Mouse (Mus musculus): ENCODE measurements around the gene Ets1.
A peak's percentile ranks its signal among the peaks of the same experiment; 100 is the strongest.

Ets1 gene

GRCm38 (mm10) chr9:32730656-32731590, 94.9 kb downstream of the Ets1 start:
- peak; percentile 52 to 79 for DNase-seq

- DNase-seq, result no peak
Observed at GRCm38 (mm10) chr9:32731787-32732186, 95.8 kb downstream of the Ets1 start.

- DNase-seq, result no peak
Observed at GRCm38 (mm10) chr9:32735071-32735470, 99.0 kb downstream of the Ets1 start.

- DNase-seq, result no peak
Observed at GRCm38 (mm10) chr9:32736051-32736450, 100.0 kb downstream of the Ets1 start.

GRCm38 (mm10) chr9:32739988-32740387, 104.0 kb downstream of the Ets1 start:
- DNase-seq, result no peak

GRCm38 (mm10) chr9:32740751-32741387, 104.8 kb downstream of the Ets1 start:
- no peak for DNase-seq

DNA sequence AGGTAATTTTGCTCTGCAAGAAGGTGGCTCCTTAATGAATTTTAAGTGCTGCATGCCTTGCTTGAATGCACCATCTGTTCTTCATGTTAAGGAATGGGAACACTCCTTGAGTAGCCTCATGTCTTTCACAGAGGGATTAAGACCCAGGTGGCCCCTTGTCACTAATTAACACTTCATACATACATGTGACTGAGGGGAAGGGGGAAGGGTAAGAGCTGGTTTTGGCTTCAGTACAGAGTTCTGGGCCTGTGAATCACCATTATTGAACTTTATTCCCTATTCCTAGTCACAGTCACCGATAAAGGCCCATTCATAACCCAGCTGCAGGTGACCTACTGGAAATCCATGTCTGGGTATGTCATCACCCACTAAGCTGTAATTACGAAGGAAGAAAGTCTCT, 105.7 kb downstream of the Ets1 start:
- DNase-seq, result no peak

DNA sequence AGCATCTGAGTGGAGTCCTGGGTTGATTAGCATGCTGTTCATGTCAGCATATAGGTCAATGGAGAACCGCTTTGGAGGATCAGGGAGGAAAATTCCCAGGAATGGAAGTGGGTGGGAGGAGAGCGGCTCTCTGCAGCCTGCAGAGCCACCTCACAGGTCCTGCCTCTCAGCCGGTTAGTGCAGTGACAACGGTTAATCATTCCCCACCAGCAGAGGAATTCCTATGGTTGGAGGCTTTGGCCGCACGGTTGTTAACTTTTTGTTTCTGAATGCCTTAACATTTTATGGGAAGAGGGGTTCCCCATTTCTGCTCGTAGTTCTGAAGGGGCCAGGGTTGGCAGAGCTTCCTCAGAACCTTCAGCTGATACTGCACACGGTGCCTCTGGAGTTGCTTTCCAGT, 107.1 kb downstream of the Ets1 start:
- DNase-seq, result no peak

GRCm38 (mm10) chr9:32743642-32744161, 107.7 kb downstream of the Ets1 start:
- DNase-seq, result no peak

DNA sequence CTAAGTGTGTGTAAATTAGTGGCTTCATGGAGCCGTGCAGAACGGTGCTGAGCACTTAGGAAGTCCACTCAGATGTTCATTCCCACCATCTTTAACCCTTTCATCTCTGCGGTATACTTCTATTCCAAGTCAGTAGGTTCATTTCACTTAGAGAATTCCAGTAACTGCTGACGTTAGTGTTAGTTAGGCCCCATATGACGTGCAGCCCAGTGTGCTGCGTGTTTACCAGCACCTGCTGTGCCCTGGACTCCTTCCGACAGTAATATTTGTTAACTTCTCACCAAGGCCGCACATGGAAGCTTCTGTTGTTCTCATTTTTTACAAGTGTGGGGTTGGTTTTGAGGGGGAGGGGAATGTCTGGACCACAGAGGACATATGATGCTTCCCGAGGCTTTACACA, 108.3 kb downstream of the Ets1 start:
- no peak for DNase-seq

DNA sequence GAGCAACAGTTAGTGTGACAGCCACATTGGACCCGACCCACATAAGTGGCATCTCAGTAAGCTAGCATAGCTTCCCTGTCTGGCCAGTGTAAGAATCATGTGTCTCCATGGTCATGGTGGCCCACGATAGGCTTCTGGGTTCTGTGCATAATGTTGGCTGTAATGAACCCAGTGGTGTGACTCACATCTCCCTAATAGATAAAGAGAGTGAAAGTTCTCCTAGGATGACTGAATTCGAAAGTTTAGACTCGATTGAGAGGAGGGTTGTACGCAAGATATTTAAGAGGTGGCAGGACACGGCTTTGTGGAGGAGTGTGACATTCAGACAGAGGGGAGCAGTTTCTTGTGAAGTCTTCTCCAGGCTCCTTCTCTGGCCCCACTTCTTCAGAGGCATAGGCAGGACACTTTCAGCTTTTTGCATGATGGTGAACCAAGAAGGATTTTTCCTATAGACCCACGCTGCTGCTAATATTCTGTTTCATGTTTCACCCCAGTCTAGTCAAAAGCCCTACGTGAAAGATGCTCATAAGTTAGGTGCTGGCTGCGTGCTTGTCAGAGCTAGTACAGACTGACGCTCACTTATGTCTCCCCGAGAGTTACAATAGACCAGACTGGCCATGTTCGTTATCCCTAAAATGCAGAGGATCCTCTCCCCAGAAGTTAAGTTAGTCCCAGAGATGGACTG, 109.2 kb downstream of the Ets1 start:
- DNase-seq, result no peak

DNA sequence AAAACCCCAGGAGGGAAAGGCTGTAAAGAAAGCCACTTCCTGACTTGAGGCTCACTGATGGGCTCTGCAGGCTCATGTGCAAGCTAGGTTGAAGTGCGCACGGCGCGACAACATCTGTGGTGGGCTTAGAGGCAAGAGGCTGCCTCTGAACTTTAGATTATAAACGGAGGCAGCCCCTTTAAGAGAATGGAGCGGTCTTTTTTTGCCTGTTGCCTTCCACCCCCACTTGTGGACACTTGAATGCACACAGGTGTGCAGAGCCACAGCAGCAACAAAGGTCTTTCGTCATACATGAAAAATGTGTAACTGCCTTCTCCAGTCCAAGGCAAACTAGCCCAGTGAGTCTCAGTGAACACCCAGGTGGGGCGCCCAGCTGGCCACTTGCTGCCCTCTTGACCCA, 110.0 kb downstream of the Ets1 start:
- peak; percentile 41 to 63 for DNase-seq

DNA sequence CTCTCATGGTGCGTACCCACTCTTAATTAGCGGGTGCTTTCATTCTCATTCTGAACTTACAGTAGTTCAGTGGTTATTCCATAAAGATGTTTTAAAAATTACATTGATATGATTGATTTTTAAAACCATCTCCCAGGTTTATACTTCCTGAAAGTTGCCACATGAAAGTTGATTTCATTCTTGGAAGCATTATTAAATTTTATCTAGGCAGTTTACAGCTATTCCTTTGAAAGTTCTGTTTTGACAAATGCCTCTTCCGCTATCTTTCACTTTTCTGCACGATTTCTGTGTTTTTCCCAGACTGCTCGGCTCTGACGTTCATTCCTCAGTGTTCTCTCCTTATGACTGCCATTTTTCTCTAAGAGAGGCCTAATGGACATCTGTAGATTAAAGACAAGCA, 110.6 kb downstream of the Ets1 start:
- DNase-seq, result no peak

DNA sequence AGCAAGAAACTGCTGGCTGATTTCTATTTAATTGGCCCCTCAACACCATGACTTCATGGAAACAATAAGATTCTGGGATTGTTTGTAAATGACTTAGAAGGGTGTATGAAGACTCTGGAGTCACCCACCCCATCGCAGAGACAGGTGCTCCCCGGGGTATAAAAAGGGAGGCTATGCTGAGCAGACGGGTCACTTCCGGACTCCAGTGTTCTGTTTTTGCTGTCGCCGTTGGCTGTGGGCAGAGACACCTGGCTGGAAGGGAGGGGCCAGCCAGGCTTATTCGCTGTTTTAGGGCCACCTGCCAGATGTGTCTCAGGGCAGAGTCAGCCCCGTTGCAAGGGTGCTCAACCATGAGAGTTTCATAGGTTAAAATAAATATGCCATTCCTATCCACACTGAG, 111.6 kb downstream of the Ets1 start:
- DNase-seq, result peak; percentile 33 to 41

GRCm38 (mm10) chr9:32748552-32748951, 112.5 kb downstream of the Ets1 start:
- no peak for DNase-seq

GRCm38 (mm10) chr9:32749721-32750480, 113.9 kb downstream of the Ets1 start:
- DNase-seq, result no peak

DNA sequence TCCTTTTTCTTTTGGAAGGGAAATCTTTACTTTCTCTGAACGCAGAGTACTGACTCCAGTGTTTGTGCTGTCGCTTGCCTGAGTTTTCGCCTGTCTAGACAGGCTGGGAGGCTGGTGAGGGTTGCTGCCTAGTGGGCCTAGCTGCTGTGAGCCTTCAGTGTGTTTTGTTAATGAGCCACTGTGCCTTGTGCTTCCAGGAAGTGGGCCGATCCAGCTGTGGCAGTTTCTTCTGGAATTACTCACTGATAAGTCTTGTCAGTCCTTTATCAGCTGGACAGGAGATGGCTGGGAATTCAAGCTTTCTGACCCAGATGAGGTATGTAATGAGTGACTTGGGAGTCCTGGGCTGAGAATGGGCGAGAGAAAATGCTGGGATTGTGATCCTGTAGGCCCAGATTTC, 116.6 kb downstream of the Ets1 start:
- DNase-seq, result no peak

GRCm38 (mm10) chr9:32754311-32754710, 118.3 kb downstream of the Ets1 start:
- DNase-seq, result no peak

DNA sequence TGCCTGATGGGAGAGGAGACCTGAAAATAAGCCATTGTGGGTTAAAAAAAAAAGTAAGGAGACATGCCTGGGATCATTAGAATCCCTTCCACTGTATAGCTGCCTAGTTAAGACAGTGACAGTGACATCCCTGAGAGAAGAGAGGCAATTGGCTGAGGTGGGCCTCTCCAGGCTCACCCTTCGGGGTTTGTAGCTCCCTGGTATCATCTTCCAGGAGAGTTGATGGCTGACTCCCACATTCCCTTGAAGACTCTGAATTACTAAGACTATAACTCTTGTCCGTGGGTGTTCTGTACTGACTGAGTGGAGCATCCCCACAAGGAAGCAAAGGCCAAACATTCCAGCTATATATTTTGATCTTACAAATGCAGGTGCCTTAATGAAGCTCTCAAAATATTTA, 120.0 kb downstream of the Ets1 start:
- no peak for DNase-seq

DNA sequence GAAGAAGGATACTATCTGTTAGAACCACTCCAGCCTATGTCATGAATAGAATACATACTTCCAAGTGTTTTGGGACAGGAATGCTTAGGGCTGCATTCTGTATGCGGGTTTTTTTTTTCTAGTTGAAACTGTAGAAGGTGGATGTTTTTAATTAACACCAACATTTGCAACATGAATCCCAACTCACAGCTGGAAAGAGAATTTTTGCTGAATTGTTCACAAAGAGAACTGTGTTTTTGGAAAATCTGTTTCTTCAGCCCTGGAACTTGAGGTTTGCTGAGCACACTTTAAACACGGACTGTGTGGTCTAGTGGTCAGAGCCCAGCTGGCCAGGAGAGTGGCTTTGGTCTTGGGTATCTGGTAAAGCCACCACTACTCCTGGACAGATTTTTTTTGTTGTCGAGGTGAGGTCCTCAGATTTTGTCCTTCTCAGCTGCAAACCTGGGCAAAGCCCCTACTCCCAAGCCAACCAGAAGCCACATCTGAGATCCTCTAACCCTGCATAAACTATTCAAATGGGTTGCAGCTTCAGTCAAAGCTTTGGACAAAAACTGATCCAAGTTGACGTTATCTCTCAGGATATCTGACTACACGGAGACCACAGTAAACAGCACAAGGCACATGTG, 122.4 kb downstream of the Ets1 start:
- no peak for DNase-seq

DNA sequence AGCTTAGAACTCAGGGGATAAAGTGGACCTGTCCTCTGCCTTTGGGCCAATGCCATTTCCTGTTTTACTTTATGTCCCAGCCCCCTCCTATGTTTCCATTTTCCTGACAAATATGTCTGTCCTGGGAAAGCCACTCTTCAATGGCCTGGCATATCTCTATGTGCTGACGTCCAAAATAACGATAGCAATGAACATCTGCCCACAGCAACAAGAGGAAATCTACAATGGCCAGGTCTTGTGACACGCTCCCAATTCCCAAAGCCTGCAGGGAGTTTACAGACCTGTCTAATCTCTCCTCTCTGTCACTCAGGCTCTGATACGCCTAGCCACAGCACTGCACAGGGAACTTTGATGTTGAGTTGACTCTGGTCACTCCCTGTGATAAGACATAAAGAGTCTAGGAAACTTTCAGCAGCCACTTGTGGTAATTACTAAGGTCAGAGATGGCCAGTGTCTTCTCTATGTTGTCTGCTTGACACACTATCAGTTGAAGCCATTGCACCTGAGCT, 124.7 kb downstream of the Ets1 start:
- no peak for DNase-seq

DNA sequence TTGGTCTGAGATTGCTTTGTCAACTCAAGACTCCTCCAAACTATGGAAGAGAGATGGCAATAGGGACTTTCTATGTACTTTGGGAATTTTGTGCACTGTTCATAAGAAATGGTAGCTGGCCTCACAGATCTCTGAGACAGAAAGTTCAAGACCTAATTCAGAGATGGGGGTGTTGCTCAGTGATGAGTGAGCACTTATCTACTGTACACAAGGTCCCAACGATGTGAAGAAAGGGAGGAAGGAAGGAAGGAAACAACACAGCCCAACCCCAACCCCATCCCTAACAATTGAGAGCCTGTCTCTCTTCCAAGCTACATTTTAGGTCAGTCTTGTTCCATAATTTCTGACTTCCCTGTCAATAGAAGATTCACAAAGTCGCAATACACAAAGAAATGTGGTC, 125.3 kb downstream of the Ets1 start:
- peak in 1 of 2 experiments; percentile 41 for DNase-seq

Measured in lung, adult 18-20 months (tissue).